Mouse (Mus musculus) gastrocnemius, postnatal 10 days (tissue): ENCODE data around the gene Nudt16l1. TPM values are rescaled to one million over a fixed set of nuclear protein-coding genes. Genes with fewer than 3 reads are reported as not detected.

Experiments
- DNase-seq: peaks from one replicate; pipeline ENCODE4 v3.0.0; 2021; ENCODE audit warnings: mixed read lengths
- long read RNA-seq, 2 experiments: library from polyadenylated mRNA; stranded (forward); transcript quantifications; one replicate each; pipeline ENCODE4 v2.0.0; 2021
- total RNA-seq, 2 experiments: library from RNA; stranded (reverse); gene quantifications; 2 replicates each; pipeline ENCODE4 v1.2.3; 2021

The Nudt16l1 gene
- 10 to 100 TPM; 32.6 to 35.2 TPM for total RNA-seq
- long read RNA-seq, experiment 1, transcript Nudt16l1-205 (3 exons, 1,618 nt) = major isoform, 34 of 39 reads
- long read RNA-seq, experiment 1, partial matches to known transcripts = 0 of 39 reads
- long read RNA-seq, experiment 1, other reads (novel, unspliced or antisense) = 2 of 39 reads
- long read RNA-seq, experiment 2, transcript Nudt16l1-205 (3 exons, 1,618 nt) = major isoform, 39 of 43 reads
- long read RNA-seq, experiment 2, partial matches to known transcripts = 0 of 43 reads
- long read RNA-seq, experiment 2, other reads (novel, unspliced or antisense) = 2 of 43 reads

DNA sequence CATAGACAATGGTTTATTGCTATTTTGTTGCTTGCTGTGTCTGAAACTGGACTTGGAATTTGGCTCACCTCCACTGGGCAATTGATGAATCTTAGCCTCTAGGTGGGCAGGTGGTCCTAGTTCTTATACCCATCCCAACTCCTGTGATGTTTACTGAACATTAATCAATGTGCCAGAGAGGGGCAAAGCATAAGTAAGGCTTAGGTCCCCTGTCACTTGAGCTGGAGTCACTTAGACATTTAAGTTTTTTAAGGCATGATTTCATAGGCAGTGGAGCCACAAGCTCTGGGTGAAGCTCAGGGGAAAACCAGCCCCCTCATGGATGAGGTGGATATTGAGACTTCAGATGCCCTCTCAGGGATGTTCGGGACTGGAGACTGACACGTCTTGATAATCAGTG, at the start of gene Nudt16l1:
Gene Nudt16l1 (plus strand): TSS at position 301 of the 400 bp plus-strand sequence.
- no peak for DNase-seq

- no peak for DNase-seq
Measured at GRCm38 (mm10) chr16:4890201-4890709, 48.3 kb upstream of the Nudt16l1 start.

DNA sequence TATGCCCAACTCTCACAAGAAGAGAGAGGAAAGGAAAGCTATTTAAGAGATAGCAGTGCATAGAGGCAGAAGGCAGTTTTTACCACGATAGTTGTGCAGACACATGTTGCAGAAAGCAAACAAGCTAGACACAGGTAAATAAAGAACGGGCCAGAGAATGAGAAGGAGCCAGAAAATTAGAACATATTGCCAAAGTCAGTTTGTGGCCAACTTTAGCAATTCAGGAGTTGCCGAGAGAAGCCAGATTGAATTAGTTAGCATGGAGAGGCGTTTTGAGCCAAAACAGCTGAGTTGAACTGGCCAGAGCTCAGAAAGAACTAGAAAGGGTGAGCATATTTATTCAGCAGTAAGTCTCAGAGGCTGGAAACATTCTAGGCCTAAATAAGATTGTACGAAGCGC, 46.4 kb upstream of the Nudt16l1 start:
- DNase-seq = no peak

DNA sequence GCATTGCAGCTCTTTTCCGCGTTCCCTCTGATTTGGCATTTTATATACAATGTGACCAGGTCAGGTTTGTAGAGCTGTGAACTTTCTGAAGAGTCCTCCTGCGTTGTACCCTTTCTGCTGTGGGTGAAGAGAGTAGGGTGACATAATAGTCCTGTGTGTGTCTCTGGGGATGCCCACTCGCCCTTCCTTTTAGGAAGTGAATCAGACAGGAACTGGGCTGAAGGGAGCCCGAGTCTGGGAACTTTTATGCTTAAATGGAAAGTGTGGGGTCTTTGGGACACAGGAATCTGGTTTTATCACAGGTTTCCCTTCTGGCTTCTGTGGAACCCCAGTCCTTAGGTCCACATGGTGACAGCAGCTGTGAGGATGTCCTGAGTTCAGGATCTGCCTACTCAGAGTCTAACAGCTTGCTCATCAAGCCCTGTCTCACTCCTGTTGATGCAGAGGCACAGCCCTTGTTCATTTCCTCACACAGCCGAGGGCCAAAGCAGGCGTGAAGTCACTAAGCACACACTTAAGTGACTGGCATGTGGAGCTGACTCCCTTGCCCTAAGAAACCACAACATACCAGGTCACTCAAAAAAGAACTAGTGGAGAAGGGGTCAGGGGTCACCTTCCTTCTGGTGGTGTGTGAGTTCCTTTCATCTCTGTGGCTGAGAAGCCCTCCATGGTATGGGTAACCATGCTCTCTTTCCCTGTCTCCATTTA, 44.2 kb upstream of the Nudt16l1 start:
- DNase-seq = no peak

GRCm38 (mm10) chr16:4896249-4897027, 42.1 kb upstream of the Nudt16l1 start:
- DNase-seq = no peak

GRCm38 (mm10) chr16:4897146-4897730, 41.3 kb upstream of the Nudt16l1 start:
- DNase-seq = no peak

DNA sequence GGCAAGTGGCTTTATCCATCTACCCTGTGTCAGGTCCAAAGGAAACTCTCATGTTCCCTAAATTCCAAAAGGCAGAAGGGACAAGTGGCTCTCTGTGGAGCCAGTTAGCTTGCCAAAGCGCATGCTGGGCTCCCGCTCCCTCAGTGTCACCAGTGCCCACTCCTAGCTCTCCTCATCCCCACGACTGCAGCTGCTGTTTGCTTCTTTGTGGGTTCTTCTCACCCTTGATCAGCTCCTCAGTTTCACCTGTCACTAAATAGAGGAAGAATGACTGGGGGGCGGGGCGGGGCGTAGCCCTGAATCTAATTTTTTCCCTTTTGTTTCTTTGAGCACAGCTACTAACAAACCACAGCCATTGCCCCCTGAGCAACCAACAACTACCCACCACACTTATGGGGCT, 39.7 kb upstream of the Nudt16l1 start:
- DNase-seq = no peak

DNA sequence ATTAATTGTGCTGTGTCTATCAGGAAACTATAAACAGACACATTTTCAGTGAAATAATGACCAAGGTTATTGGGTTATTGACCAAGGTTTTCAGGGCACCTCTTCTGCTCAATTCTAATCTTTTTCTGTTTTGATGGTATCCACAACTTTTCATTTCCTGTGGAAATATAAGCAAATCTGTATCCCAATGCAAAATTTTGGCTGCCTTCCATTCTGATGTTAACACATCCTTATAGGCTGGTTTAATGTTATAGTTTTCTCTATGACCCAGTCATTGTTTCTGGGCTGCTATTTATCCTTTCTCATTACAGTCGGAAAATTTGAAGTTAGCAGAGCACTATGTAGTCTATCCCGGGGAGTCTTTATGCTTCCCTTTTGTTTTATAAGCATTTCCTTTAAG, 38.9 kb upstream of the Nudt16l1 start:
- DNase-seq = no peak

DNA sequence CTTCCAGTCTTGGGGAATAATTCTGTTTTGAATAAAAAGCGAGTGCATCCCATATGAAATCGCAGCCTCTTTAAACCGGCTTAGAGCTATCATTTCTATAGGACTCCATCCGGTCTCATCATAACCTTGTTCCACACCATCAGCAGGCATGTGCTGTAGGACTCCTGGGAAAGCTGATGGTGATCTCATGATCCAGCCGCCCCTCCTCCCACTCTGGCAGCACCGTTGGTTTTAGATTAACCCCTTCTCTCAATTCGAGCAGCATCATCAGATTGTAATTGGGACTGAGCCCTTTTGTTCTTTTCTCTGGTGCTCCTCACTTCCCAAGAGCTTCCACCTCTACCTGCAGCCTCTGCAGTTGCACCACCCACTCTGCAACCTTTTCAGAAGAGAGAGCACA, 37.4 kb upstream of the Nudt16l1 start:
- DNase-seq = no peak

GRCm38 (mm10) chr16:4902390-4902789, 36.2 kb upstream of the Nudt16l1 start:
- DNase-seq = no peak

DNA sequence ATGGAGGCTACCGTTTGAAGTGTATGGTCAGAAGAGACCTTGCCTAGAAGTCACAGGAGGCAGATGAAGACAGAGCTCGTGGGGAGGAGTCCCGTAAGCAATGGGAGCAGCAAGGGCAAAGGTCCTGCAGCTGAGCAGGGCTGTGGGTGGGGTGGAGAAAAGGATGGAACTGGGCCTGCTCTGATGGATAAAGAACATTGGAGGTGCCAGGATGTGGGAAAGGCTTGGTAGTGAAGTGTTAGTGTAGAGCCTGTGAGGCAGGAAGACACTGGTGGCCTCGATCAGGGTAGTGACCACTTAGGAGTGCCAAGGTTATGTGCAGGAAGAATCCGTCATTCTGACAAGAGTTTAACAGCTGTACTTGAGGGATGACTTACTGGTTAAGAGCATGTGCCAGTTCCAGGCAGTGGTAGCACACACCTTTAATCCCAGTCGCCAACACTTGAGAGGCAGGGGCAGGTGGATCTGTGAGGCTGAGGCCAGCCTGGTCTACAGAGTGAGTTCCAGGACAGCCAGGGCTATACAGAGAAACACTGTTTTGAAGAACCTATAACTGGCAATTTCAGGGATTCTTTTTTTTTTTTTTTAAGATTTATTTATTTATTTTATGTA, 35.0 kb upstream of the Nudt16l1 start:
- DNase-seq = no peak

GRCm38 (mm10) chr16:4904878-4905277, 33.7 kb upstream of the Nudt16l1 start:
- DNase-seq = no peak

DNA sequence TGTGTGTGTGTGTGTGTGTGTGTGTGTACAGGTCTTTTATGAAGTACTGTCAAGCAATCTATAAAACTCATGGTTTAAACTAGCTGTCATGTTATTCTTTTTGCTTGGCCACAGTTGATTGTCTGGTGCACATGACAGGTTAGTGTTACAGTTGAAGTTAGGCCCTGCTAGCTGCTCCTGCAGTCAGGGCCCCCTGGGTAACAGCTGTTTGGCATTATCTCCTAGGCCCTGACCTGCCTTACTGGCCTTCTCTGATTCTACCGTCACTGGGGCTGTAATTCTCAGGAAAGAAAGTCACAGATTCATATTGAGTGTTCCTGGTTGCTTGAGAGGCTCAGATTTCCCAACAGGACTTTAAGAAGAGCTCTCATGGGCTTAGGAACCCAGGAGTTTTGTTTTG, 33.0 kb upstream of the Nudt16l1 start:
- no peak for DNase-seq

GRCm38 (mm10) chr16:4906559-4906958, 32.0 kb upstream of the Nudt16l1 start:
- DNase-seq = no peak

- DNase-seq = no peak
Measured at GRCm38 (mm10) chr16:4907386-4907785, 31.2 kb upstream of the Nudt16l1 start.

DNA sequence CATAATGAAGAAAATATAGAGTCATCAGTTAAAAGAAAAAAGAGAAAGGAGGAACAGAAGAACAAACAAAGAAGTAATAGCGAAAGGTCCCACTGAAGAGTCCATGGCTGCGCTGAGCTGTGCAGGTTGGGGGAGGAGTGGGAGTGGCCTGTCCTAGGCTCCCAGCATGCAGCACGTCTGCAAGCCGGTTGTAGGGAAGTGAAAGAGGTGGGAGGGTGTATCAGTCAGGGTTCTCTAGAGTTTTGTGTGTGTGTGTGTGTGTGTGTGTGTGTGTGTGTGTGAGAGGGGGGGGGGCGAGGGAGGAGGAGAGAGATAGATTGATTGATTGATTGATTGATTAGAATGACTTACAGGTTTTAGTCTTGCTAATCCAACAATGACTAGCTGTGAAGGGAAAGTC, 30.6 kb upstream of the Nudt16l1 start:
- DNase-seq = no peak

DNA sequence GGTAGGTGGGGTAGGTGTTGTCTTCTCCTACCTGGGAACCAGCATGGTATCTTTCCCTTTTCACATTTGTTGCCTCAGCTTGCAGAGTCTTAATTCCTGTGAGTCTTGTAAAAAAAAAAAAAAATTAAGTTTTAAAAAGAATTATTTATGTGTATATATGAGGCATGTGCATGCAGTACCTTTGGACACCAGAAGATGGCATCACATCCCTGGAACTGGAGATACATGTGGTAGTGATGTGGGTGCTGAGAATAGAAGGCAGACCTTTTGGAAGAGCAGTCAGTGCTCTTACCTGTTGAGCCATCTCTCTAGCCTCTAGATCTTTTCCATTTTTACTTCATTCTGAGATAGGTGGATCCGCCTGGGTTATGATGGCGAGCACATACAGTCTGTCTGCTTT, 28.8 kb upstream of the Nudt16l1 start:
- no peak for DNase-seq

- DNase-seq = no peak
Measured at GRCm38 (mm10) chr16:4910758-4911157, 27.8 kb upstream of the Nudt16l1 start.

- DNase-seq = no peak
Measured at GRCm38 (mm10) chr16:4912074-4912648, 26.4 kb upstream of the Nudt16l1 start.

DNA sequence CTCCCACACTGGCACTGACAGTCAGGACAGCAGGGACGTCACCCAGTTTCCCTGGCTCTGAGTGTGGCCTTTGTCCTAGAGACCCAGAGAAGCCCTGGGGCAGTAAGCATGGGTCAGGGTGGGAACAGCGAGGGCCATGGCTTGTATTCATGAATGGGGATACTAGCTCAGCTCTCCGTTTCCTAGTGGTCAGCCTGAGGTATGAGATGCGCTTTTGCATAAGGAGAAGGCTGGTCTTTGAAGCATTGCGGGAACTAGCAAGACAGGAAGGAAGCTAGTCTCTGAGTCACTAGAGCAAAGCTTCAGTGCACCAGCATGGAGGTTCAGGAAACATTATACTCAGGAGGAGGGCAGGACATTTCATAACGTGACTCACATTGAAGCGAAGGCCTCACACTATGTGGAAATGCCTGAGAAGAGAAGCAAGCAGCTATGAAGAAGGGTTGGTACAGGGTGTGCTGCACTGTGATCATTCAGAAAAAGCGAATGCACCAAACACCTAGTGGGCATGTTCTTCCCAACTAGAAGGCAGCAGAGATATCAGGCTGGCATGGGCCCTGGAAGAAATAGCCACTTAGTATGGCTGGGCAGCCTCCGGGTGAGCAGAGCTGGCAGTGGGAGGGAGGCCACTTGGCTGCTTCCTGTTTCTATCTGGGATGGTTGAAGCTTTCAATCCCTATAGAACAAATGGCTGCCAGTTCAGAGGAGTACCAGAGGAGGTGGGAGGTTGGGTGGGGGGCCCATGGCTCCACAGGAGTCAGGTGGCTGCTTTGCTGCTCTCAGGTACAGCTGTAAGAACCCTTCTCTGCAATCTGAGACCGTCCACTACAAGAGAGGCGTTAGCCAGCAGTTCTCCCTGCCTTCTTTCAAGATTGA, 25.4 kb upstream of the Nudt16l1 start:
- no peak for DNase-seq
